Mouse (Mus musculus): ENCODE data around the gene Fjx1. TPM values are rescaled to one million over a fixed set of nuclear protein-coding genes. Genes with fewer than 3 reads are reported as not detected.

Gene Fjx1
- polyA plus RNA-seq, 1 experiment: 31.9 TPM

- no peak overlapping the region for H3K4me3 ChIP-seq (replicated peaks; ENCODE audit: insufficient read depth, low read depth, low read length)
- H3K27ac ChIP-seq (ENCODE audit: insufficient read depth, low read length): no peak overlapping the region
- 83% methylated on average over 7 of the region's 7 CpGs for WGBS
- H3K27me3 ChIP-seq (ENCODE audit: control insufficient read depth, insufficient read depth, low read length): no peaks in the 10 kb centered on the region
- no peak for DNase-seq
- no peaks in the 10 kb centered on the region for H3K4me1 ChIP-seq (ENCODE audit: control insufficient read depth, insufficient read depth, low read length)
- no peak for TF ChIP-seq POLR2A (IDR thresholded peaks at IDR 0.05; ENCODE audit: borderline replicate concordance, insufficient read depth, low read length)
- TF ChIP-seq CTCF (IDR thresholded peaks at IDR 0.05; ENCODE audit: borderline replicate concordance, insufficient read depth, low read depth, low read length): no peak
These were observed 4.5 kb downstream of the Fjx1 start for GRCm38 (mm10) chr2:102447831-102448230.

DNA sequence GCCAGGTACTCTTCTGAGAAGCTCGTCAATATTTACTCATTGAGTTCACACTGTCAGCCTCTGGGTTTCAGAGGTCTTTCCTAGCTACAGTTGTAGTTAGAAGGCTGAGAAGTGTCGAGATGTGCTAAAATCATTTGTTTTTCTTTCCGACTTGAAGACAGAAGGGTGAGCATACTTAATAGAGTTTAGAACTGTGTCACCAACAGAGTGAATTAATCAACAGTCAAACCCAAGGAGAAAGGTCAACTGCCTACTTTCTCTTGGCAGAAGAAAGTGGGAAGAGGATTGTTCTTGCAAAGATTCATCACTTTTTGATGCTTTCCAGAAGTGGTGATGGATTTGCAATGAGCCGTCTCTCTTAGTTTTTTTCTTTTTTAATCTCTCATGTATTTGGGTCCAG is 5.4 kb downstream of the Fjx1 start:
- WGBS: 91% methylated on average over 4 of the region's 4 CpGs
- TF ChIP-seq POLR2A (IDR thresholded peaks at IDR 0.05; ENCODE audit: borderline replicate concordance, insufficient read depth, low read length) (no peak), CTCF (IDR thresholded peaks at IDR 0.05; ENCODE audit: borderline replicate concordance, insufficient read depth, low read depth, low read length) (no peak)
- no peak overlapping the region for H3K27ac ChIP-seq (ENCODE audit: insufficient read depth, low read length)
- no peak overlapping the region for H3K4me3 ChIP-seq (replicated peaks; ENCODE audit: insufficient read depth, low read depth, low read length)
- DNase-seq: no peak
- H3K27me3 ChIP-seq (ENCODE audit: control insufficient read depth, insufficient read depth, low read length): no peaks in the 10 kb centered on the region
- H3K4me1 ChIP-seq (ENCODE audit: control insufficient read depth, insufficient read depth, low read length): no peaks in the 10 kb centered on the region

- TF ChIP-seq POLR2A (IDR thresholded peaks at IDR 0.05; ENCODE audit: borderline replicate concordance, insufficient read depth, low read length) (no peak), CTCF (IDR thresholded peaks at IDR 0.05; ENCODE audit: borderline replicate concordance, insufficient read depth, low read depth, low read length) (no peak)
- Histone ChIP-seq H3K27me3 (ENCODE audit: control insufficient read depth, insufficient read depth, low read length) (no peaks in the 10 kb centered on the region), H3K27ac (ENCODE audit: insufficient read depth, low read length) (no peak overlapping the region), H3K4me1 (ENCODE audit: control insufficient read depth, insufficient read depth, low read length) (no peaks in the 10 kb centered on the region), H3K4me3 (replicated peaks; ENCODE audit: insufficient read depth, low read depth, low read length) (no peak overlapping the region)
- 34% methylated on average over 8 of the region's 8 CpGs for WGBS
- DNase-seq: no peak
These were observed 14.8 kb downstream of the Fjx1 start for GRCm38 (mm10) chr2:102437357-102438030.

- WGBS: 96% methylated on average over 1 of the region's 1 CpGs
These were observed 18.4 kb downstream of the Fjx1 start for GRCm38 (mm10) chr2:102433879-102434278.

DNA sequence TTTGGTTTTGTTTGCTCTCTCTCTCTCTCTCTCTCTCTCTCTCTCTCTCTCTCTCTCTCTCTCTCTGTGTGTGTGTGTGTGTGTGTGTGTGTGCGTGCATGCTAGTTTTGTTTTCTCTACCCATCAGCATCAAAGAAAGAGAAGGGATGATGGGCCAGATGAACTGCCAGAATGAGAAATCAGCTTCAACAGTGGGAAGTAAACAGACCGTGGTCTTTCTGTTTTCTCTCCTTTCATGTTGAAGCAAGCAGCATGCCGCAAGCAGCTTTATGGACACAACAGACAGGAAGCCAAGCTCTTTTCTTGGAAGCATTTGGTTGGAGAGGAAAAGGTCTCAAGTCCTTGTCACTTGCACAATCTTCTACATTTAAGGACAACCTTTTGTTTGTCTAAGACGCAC is 21.2 kb downstream of the Fjx1 start:
- Histone ChIP-seq H3K27ac (ENCODE audit: insufficient read depth, low read length) (no peak overlapping the region), H3K27me3 (ENCODE audit: control insufficient read depth, insufficient read depth, low read length) (no peaks in the 10 kb centered on the region), H3K4me3 (replicated peaks; ENCODE audit: insufficient read depth, low read depth, low read length) (no peak overlapping the region), H3K4me1 (ENCODE audit: control insufficient read depth, insufficient read depth, low read length) (no peaks in the 10 kb centered on the region)
- TF ChIP-seq POLR2A (IDR thresholded peaks at IDR 0.05; ENCODE audit: borderline replicate concordance, insufficient read depth, low read length) (no peak), CTCF (IDR thresholded peaks at IDR 0.05; ENCODE audit: borderline replicate concordance, insufficient read depth, low read depth, low read length) (no peak)
- DNase-seq: no peak
- 51% methylated on average over 4 of the region's 4 CpGs for WGBS

More at GRCm38 (mm10) chr2:102433879-102434278, 18.4 kb downstream of the Fjx1 start:
- Histone ChIP-seq H3K27ac (ENCODE audit: insufficient read depth, low read length) (no peak overlapping the region), H3K4me3 (replicated peaks; ENCODE audit: insufficient read depth, low read depth, low read length) (no peak overlapping the region), H3K27me3 (ENCODE audit: control insufficient read depth, insufficient read depth, low read length) (no peaks in the 10 kb centered on the region), H3K4me1 (ENCODE audit: control insufficient read depth, insufficient read depth, low read length) (no peaks in the 10 kb centered on the region)
- DNase-seq: no peak
- TF ChIP-seq CTCF (IDR thresholded peaks at IDR 0.05; ENCODE audit: borderline replicate concordance, insufficient read depth, low read depth, low read length) (no peak), POLR2A (IDR thresholded peaks at IDR 0.05; ENCODE audit: borderline replicate concordance, insufficient read depth, low read length) (no peak)

DNA sequence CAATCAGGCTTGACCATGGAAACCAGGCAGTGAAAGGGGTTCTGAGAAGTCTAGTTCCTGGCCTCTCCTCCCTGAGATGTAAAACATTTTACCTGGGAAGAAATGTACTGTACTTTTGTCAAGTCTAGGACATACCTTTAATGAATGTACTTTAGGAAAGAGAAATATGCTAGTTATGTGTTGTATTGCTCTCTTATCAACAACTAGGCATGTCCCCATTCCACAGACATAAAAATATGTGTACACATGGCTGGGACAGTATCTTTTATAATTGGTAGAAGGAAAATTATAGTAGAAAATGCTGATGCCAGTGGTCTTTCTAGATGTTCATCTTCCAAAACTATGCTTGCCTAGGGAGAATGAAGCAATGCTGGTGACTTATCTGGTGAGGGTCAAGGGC is 24.3 kb downstream of the Fjx1 start:
- Histone ChIP-seq H3K27ac (ENCODE audit: insufficient read depth, low read length) (no peak overlapping the region), H3K4me1 (ENCODE audit: control insufficient read depth, insufficient read depth, low read length) (no peaks in the 10 kb centered on the region), H3K4me3 (replicated peaks; ENCODE audit: insufficient read depth, low read depth, low read length) (no peak overlapping the region), H3K27me3 (ENCODE audit: control insufficient read depth, insufficient read depth, low read length) (no peaks in the 10 kb centered on the region)
- TF ChIP-seq POLR2A (IDR thresholded peaks at IDR 0.05; ENCODE audit: borderline replicate concordance, insufficient read depth, low read length) (no peak), CTCF (IDR thresholded peaks at IDR 0.05; ENCODE audit: borderline replicate concordance, insufficient read depth, low read depth, low read length) (no peak)
- DNase-seq: no peak

DNA sequence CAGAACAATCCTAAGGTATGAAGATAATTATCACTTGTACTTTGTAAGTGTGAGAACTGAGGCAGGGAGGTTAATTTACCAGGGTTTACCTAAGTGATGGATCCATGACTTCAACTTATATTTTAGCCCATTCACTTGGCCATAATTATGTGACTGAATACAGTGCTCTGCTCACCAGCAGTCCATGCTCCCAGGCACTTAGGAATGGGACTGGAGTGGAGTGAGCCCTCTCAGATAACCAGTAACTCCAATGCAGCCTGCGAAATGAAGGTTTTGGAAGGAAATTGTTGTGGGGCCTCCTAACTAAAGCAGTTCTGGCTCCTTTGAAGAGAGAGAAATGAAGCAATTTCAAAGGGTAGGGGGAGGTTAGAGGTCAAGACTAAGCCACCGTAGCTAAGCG is 25.9 kb downstream of the Fjx1 start:
- no peak overlapping the region for H3K4me3 ChIP-seq (replicated peaks; ENCODE audit: insufficient read depth, low read depth, low read length)
- DNase-seq: no peak
- TF ChIP-seq POLR2A (IDR thresholded peaks at IDR 0.05; ENCODE audit: borderline replicate concordance, insufficient read depth, low read length) (no peak), CTCF (IDR thresholded peaks at IDR 0.05; ENCODE audit: borderline replicate concordance, insufficient read depth, low read depth, low read length) (no peak)
- H3K27me3 ChIP-seq (ENCODE audit: control insufficient read depth, insufficient read depth, low read length): no peaks in the 10 kb centered on the region
- WGBS: 67% methylated on average over 3 of the region's 3 CpGs
- H3K27ac ChIP-seq (ENCODE audit: insufficient read depth, low read length): no peak overlapping the region
- H3K4me1 ChIP-seq (ENCODE audit: control insufficient read depth, insufficient read depth, low read length): no peaks in the 10 kb centered on the region

GRCm38 (mm10) chr2:102416149-102416743 is 36.1 kb downstream of the Fjx1 start:
- 27% methylated on average over 14 of the region's 14 CpGs for WGBS
- H3K4me1 ChIP-seq (ENCODE audit: control insufficient read depth, insufficient read depth, low read length): no peaks in the 10 kb centered on the region
- no peak overlapping the region for H3K4me3 ChIP-seq (replicated peaks; ENCODE audit: insufficient read depth, low read depth, low read length)
- DNase-seq: peak in 1 of 2 experiments; percentile 13
- TF ChIP-seq CTCF (IDR thresholded peaks at IDR 0.05; ENCODE audit: borderline replicate concordance, insufficient read depth, low read depth, low read length): no peak
- TF ChIP-seq POLR2A (IDR thresholded peaks at IDR 0.05; ENCODE audit: borderline replicate concordance, insufficient read depth, low read length): no peak
- H3K27ac ChIP-seq (ENCODE audit: insufficient read depth, low read length): no peak overlapping the region
- H3K27me3 ChIP-seq (ENCODE audit: control insufficient read depth, insufficient read depth, low read length): no peaks in the 10 kb centered on the region
